Mouse (Mus musculus) spleen, adult 2 months (tissue): Measurements from ENCODE around the gene Rasl12.

ENCODE experiments used
- CTCF ChIP-seq: fragments of 200-500 bp; IDR thresholded peaks from 2 replicates; pipeline ENCODE4 v1.5.1; 2011; ENCODE audit warnings: mild to moderate bottlenecking, inconsistent platforms; ENCODE audit not compliant: insufficient read depth, insufficient read length, insufficient replicate concordance; ENCODE audit errors: extremely low read depth
- POLR2A ChIP-seq: fragments of 200-500 bp; IDR thresholded peaks from 2 replicates; pipeline ENCODE4 v1.6.1; 2011; ENCODE audit warnings: low read depth, low read length, inconsistent platforms

- TF ChIP-seq POLR2A (no peak), CTCF (no peak)
These were observed 7.3 kb upstream of the Rasl12 start for GRCm38 (mm10) chr9:65390752-65391612.
